Mouse (Mus musculus) megakaryocyte progenitor cell, adult 5-6 weeks (primary cell): ENCODE results near the gene Slc12a3. TPM values are rescaled to one million over a fixed set of nuclear protein-coding genes. Genes with fewer than 3 reads are reported as not detected.

ENCODE experiments used
- ATAC-seq: replicated peaks from 2 replicates; pipeline ENCODE4 v1.8.0; 2016; ENCODE audit warnings: mild to moderate bottlenecking, moderate TSS enrichment, inconsistent platforms; ENCODE audit not compliant: poor library complexity
- total RNA-seq, 2 experiments: library from RNA; stranded (forward) in 1 of 2; stranded (reverse) in 1 of 2; fragments of 157-497, 149-512 nt in 1 of 2; fragments of 200-1000 nt in 1 of 2; gene quantifications; 2 replicates each; pipeline versions ENCODE4 v1.2.3 to v1.2.4; 2015 to 2017

Gene Slc12a3
- total RNA-seq, 2 experiments from 2014 or later, result 0.12 TPM; not detected in 1

- no peak for ATAC-seq
Observed at GRCm38 (mm10) chr8:94326016-94326415, 3.0 kb upstream of the Slc12a3 start.

DNA sequence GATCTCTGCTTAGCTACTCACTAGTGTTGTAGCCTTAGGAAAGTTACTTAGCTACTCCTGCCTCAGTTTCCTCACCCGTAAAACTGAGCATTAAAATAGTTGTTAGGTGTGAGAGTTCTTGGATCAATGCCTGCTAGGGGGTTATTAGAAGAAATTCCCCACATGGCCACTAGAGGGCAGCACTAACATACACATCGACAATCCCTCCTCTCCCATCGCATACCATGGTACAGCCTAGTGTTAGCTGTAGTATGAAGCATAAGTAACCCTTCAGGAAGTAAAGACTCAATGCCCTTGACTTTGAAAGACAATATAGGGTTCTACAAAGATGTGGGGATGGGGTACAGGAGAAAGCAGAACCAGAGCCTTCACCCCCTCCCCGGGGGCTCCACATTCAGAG lies 1.7 kb downstream of the Slc12a3 start:
- peak; percentile 80 for ATAC-seq

DNA sequence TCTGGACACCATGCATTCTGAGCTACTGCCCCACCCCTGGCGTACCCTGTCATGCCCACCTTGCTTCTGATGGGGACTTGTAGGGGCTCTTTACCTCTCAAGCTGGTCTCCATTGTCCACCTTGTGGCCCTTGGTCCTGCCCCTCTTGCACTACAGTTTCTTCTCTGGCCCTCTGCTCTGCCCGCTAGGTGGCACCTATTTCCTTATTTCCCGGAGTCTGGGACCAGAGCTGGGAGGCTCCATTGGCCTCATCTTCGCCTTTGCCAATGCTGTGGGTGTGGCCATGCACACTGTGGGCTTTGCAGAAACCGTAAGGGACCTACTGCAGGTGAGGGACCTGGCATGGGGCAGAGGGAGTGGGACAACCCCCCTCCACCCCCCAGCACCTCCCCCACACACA lies 4.3 kb downstream of the Slc12a3 start:
- ATAC-seq, result peak; percentile 30

- ATAC-seq, result no peak
Observed at GRCm38 (mm10) chr8:94337559-94337958, 8.6 kb downstream of the Slc12a3 start.

DNA sequence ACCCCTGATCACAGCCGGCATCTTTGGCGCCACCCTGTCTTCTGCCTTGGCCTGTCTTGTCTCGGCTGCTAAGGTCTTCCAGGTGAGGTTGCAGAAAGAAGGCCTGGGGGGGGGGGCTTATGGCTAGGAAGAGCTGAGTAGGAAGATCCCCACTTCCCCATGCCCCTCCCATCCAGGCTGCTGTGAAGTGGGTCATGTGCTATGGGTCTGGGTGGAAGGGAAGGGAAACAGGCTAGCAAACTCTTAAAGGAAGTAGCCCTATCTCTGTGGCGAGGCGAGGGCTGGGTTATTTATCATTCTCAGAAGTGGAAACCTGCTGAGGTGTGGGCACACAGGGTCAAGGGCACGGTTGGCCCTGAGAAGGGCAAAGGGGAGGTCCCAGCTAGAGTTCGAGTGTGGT lies 11.8 kb downstream of the Slc12a3 start:
- ATAC-seq, result peak; percentile 75

DNA sequence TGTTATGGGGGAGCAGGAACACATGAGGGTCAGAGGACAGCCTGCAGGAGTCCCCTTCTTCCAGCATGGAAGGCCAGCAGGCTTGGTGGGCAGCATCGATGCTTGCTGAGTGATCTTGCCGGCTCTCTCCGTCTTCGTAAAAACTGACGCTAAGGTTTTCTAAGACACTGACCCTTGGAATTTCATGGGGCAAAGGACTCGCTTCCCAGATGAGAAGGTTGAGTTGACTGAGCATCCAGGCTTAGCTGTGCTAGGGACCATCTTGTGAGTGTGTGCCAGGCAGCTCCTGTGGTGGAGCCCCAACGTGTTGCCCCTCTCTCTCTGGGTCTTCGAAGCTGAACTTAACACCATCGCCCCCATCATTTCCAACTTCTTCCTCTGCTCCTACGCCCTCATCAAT lies 13.7 kb downstream of the Slc12a3 start:
- no peak for ATAC-seq

DNA sequence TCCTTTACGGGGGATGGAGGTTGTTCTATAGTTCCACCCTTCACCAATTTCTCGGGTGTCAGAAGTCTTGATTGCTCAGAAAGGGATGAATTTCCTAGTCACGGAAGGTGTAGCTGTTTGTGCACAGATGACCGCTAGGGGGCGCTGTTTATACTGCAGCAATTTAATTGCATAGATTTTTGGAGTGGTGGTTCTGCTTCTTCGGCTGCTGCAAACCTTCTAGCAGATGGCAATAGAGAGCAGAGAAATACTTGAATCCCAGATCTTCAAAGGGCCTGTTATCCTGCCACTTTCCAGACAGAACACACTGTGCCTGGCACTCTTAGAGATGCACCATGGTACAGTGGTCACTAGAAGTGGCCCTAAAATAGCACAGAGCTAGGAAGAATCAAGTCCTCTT lies 14.3 kb downstream of the Slc12a3 start:
- ATAC-seq, result peak; percentile 60

GRCm38 (mm10) chr8:94343778-94344320 lies 14.8 kb downstream of the Slc12a3 start:
- no peak for ATAC-seq

GRCm38 (mm10) chr8:94345657-94346056 lies 16.7 kb downstream of the Slc12a3 start:
- ATAC-seq, result no peak

DNA sequence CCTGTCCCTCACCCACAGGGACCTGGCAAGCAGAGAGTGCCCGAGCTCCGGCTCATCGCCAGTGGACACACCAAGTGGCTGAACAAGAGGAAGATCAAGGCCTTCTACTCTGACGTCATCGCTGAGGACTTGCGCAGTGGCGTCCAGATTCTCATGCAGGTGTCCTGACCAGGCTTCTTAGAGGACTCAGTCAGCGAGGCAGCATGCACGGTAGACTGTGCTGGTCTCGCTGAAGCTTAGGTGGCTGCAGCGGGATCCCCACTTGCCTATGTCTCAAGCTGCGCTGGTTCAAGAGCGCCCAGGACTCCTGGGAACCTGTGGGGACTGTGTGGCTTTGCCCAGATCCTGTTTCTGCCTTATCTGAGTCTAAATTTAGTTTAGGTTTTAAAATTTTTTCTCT lies 17.3 kb downstream of the Slc12a3 start:
- ATAC-seq, result 0 out of 2 replicates have a peak, but pooled peaks have one; percentile 26

GRCm38 (mm10) chr8:94348425-94348824 lies 19.4 kb downstream of the Slc12a3 start:
- peak; percentile 38 for ATAC-seq

GRCm38 (mm10) chr8:94354069-94354531 lies 25.1 kb downstream of the Slc12a3 start:
- ATAC-seq, result peak; percentile 24; the same call in 1 of the 2 replicates

- peak; percentile 93 for ATAC-seq
Observed at GRCm38 (mm10) chr8:94354571-94354970, 25.6 kb downstream of the Slc12a3 start.

DNA sequence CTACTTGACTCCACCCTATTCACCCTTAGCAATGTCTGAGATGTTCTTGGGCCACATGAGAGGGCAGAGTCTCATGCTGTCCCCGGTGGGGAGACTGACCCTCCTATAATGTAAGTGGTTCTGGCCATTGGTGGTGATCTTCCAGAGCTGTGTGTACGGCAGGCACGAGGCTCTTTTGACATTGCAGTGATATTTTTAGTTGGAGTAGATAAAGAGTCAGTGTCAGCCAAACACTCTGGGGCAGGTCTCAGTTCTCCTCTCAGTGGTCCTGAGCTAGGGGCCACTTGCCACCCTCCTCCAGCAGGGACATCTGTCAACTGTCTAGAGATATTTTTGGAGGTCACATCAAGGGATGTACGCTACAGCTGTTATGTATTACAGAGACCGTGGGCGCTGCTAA lies 28.2 kb downstream of the Slc12a3 start:
- no peak for ATAC-seq

DNA sequence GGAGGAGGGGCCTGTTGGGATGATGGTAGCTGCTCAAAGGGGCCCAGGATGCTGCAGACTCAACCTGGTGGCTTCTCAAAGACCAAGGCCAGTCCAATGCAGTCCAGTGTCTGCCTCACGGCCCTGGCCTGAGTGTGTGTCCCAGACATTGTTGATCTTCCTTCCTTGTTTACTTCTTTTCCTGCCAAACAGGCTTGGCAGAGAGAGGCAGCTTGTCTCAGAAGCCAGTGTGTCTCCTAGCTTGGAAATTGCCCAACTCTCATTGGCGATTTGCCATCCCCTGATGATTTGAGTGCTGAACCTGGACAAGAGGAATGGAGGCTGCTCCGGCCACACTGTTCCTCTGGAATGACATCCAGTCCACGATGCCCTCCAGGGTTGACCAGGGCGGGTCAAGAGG lies 29.5 kb downstream of the Slc12a3 start:
- ATAC-seq, result no peak

GRCm38 (mm10) chr8:94361774-94362431 lies 32.9 kb downstream of the Slc12a3 start:
- no peak for ATAC-seq

- no peak for ATAC-seq
Observed at GRCm38 (mm10) chr8:94362607-94363239, 33.7 kb downstream of the Slc12a3 start.

DNA sequence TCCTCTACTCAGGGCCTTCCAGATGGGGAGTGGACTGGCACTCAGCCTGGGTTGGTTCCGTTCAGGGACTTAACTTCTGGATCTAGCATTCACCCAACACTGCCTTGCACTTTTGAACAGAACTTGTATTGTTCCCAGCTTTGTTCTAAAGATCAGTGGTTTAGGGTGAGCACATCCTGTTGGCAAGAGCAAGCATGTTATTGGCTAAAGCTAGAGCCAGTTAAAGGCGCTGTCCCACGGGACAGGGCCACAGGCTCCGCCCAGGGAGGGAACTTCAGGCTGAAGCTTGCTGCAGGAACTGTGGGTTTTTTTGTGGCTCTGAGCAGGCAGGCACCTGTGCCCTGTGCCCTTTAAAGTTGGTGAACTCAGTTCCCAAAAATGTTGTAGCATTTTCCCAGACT lies 34.3 kb downstream of the Slc12a3 start:
- peak; percentile 82 for ATAC-seq

- no peak for ATAC-seq
Observed at GRCm38 (mm10) chr8:94363906-94364305, 34.9 kb downstream of the Slc12a3 start.

DNA sequence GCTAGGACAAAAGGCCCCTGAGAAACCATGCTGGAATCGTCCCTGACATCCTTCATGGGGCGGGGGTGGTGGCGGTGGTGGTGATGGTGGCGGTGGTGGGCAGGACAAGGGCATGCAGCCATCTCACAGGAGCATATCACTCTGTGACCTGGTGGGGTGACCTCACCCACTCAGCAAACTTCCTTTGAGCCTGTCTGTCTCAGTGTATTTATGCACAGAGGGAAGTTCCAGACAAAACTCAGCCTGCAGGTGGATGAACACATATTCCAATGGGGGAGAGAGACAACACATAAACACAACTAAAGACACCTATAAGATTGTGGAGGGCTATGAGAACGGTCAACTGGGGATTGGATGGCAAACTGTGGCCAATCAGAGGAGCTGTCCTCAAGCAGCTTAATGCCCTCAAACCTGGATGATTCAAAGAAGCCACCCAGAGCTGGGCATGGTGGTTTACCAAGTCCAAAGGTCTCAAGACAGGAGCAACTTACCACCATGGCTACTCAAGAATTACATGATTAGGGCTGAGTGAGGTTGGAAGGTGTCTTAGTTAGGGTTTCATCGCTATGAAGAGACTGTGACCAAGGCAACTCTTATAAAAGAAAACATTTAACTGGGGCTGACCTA lies 35.8 kb downstream of the Slc12a3 start:
- ATAC-seq, result no peak

- ATAC-seq, result peak; percentile 89
Observed at GRCm38 (mm10) chr8:94365410-94365981, 36.5 kb downstream of the Slc12a3 start.
